Mouse (Mus musculus) adrenal gland, adult 8-10 months (tissue): ENCODE results near the gene 1700092M07Rik. TPM values are rescaled to one million over a fixed set of nuclear protein-coding genes. Genes with fewer than 3 reads are reported as not detected.
A peak's percentile ranks its signal among the peaks of the same experiment; 100 is the strongest.

Experiments
- DNase-seq: peaks from one replicate; pipeline ENCODE4 v3.0.0; 2022
- total RNA-seq, 4 experiments: library from RNA; stranded (reverse); gene quantifications; 2 replicates each; pipeline ENCODE4 v1.2.4; 2022

1700092M07Rik gene
- 1 to 10 TPM in 3 of 4 experiments, under 1 TPM in 1; 0.64 to 4.4 (median 1.8) TPM for total RNA-seq

DNA sequence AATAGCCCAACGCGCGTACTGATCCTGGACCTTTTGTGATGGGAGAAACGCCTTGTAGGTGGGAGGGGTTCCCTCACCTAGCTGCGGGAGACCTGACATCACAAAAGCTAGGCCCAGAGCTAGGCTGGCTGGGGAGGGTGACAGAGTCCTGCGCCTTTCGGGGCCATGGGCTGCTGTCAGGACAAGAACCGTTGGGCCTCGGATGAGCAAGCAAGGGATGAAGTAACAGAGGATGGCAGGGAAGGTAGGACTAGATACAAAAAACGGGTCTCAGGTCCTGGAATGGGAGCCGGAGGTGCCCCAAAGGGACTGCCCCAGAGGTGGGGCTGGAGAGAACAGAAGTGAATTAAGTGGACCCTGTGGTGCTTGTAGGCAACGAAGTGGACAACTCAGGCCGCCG lies at the start of gene 1700092M07Rik:
1700092M07Rik (plus strand) TSS at position 116 of the 400 bp plus-strand sequence.
- no peak for DNase-seq

DNA sequence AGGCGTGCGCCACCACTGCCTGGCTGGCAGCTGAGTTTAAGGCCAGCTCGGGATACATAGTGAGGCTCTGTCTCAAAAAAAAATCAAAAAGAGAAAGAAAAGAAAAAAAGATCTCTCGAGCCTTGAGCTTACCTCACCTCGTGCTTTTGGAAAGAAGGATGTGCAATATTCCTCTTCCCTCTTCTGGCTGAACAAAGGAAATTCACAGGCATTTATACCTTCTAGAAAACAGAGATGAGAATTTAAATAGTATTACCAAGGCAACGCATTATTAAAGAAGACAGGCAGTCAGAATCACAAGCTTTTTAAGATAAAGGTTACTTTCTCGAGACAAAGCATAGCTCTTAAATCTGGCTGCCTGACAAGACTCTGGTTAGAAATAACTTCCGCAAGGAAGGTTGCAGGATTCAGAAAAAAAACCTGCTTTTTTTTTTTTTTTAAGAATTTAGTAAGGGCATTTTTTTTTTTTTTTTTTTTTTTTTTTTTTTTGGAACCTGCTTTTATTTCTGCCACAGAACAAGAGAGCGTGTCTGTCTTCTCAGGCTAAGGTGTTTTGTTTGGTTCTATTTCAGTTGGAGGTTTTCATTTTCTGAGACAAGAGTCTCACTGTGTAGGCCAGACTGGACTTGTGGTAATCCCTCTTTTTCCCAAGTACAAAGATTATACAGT lies 48.5 kb upstream of the 1700092M07Rik start:
- DNase-seq: no peak

DNA sequence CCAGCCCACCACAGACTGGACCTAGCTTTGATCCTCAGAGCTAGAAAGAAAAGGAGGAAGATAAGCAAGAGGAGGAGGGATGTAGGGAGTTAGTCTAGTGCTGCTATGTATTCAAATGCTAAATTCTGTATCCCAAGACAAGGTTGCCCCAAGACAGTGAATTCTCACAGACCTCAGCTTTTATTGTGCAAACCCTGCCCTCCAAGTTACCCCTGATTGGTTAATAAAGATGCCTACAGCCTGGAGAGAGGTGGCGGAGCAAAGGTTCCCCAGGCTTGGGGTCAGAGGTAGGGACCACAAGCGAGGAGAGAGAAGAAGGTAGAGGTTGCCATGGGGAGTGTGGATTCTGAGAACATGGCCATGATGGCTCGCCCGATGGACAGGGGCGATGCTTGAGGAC lies 47.8 kb upstream of the 1700092M07Rik start:
- no peak for DNase-seq

DNA sequence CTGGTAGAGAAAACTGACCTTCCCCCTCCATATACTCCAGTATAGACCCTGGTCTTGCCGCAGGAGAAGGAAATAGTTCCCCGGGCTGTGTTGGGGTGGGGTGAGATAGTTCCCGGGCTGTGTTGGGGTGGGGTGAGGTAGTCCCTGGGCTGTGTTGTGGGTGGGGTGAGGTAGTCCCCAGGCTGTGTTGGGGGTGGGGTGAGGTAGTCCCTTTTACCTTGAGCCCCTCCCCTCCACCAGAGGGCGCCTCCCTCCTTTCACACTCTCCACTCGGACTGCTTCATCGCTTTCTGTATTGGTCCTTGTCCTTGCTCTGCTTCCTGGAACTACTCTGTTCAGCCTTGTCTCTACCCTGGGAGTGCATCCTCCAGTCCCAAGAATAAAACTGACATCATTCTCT lies 45.2 kb upstream of the 1700092M07Rik start:
- no peak for DNase-seq

DNA sequence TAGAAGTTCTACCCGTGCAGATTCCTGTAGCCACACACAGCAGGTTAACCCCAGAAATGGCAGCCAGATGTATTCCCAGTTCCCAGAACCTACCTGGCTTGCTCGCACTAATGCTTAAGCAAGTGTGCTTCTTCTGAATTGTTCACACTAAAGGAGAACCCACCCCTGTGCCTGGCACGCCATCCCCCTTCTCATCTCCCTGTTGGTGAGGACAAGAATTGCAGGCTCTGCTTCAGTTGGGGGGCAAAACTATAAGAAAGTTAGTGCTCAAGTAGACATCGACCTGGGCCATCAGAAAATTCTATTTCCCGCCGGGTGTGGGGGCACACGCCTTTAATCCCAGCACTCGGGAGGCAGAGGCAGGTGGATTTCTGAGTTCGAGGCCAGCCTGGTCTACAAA lies 40.9 kb upstream of the 1700092M07Rik start:
- no peak for DNase-seq

DNA sequence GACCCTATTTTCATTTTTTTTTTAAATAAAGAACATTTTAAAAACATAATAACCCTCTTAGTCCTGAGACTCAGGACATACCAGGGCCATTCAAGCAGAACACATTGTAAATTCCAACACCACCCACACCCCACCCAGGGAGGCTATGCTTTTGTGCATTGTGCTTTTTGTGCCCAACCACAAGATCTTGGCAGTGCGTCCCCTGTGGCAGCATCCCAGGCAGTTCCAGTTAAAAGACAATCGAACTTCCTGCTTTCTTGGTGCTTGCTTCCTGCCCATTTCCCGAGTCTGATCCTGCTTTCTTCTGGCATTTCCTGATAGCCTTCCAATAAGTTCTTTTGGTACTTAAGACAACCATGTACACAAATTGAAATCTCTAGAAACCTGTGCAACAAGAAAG lies 38.1 kb upstream of the 1700092M07Rik start:
- DNase-seq: no peak

DNA sequence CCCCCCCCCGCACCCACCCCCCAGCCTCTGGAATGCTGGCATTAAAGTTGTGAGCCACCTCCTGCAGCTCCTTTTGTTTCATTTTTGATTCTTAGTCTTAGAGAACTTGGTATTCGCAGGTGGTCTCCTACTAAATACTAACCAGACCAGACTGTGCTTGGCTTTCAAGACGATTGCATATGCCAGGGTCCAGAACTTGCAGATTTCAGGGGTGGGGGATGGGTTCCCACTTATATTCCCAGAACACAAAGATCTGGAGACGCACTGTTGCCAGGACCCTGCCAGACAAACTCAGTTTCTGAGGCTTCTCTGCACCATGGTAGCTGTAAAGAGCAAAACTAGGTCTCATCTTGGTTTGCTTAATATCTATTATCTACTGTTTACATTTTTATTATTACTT lies 36.9 kb upstream of the 1700092M07Rik start:
- no peak for DNase-seq

DNA sequence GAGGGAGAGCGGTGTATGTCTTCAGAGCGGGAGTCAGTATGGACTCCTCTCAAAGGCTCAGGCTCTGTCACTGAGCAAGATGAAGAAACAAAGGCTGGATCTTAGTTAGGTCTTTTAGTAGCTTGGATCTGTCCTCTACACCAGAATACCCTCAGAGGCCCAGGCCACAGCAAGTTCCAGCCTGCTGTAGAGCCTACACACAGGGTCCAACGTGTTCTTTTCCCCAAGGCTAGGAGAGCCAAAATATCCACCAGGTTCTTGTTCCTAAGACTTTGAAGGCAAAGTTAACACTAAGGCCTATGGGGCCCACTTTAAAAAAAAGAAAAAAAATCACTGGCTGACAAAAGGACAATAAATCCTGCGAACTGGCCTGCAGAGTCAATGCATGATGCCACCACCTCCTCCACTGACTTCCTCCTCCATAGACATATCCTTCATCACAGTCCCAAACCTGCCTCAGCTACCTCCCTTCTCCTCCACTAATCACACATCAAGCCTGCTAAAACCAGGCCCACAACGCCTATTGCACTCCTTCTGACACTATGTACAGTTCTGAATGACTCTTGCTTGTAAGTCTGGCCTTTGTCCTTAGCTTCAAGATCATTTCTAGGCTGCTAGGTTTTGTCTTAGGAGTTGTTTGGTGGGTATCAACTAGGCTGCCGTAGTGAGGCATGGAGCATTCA lies 35.4 kb upstream of the 1700092M07Rik start:
- DNase-seq: no peak

DNA sequence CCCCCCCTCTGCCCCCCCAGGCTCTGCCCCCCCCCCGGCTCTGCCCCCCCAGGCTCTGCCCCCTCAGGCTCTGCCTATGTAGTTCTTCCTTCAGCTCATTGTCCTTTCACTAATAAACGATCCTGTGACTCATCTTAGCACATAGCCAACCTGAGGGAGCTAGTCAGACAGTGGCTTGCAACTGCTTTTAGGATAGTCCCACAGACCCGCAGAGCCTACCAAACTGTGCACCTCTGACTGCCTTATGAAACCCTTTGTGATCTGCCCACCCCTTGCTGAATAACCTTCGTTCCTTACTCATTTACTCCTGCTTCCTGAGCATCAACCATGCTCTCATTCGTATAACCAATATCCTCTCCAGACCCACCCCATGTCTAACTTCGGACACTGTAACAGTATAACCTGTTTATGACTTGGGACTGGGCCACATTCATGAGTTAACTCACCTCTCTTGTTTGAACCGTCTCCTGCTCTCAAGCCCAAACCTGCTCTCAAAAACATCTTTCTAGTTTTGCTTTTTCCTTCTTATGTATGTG lies 34.3 kb upstream of the 1700092M07Rik start:
- no peak for DNase-seq

DNA sequence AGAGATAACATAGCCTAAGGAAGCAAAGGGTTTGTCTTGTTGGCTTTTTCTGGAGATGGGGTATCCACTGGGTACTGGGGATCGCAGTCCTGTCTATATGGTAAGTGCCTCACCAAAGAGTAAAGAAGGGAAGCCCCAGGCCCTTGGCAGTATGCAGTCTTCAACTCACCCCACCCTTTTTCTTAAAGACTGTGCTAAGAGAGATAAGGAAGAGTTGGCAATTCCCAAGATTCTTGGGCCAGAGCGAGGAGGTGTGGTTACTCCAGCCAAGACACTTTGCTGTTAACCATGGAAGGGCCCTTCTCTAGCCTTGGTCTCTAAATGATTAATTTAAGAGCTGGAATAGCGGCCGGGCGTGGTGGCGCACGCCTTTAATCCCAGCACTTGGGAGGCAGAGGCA lies 33.6 kb upstream of the 1700092M07Rik start:
- DNase-seq: no peak

DNA sequence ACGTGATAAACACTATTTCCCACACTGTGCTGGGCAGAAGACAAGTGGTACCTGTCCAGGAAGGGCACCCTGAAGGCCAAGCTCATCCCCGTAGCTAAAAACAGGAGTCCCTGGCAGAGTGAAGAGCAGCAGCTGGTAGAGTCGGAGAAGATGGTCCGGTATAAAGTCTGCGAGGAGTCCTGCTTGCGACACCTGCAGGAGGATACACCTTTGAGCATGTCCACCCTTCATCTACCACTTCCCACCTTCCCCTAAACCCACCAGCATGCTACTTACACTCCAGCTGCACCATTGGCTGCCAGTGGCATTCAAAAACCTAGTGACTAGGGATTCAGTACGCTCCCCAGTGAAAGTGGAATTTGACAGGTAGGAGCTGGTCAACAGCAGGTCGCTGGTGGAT lies 31.6 kb upstream of the 1700092M07Rik start:
- no peak for DNase-seq

DNA sequence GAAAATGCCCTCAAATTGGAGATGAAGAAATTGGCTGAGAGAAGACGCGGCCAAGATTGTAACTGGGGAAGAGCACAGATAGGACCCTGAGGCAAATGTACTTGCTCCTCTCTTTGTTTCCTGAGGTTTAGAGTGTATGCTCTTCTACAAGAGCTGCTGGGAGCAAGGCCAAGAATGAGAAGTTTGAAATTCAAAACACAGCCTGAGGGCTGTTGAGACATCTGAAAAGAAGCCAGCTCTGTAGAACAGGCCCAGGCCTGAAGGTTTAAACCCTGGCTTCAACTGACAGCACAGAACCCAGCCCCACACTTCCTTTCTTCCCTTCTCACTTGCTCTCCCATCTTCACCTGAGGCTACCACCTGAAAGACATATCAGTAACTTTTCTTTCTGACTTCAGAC lies 30.5 kb upstream of the 1700092M07Rik start:
- no peak for DNase-seq

DNA sequence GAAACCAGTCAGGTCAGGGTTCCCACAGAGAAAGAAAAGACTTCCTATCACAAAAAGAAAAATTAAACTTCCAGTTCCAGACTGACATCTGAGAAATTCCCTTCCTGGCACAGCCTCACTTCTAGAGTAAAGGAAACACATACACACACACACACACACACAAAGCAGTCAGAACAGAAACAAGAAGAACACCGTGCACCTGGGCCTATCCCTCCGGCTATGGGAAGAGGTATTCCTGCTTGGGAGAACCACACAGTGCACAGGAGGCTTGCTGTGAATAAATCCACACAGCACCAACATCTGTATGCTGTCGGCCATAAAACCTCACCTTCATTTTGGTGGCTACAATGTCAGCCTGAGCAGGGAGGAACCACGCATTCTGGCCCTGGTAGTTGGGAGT lies 29.0 kb upstream of the 1700092M07Rik start:
- no peak for DNase-seq

DNA sequence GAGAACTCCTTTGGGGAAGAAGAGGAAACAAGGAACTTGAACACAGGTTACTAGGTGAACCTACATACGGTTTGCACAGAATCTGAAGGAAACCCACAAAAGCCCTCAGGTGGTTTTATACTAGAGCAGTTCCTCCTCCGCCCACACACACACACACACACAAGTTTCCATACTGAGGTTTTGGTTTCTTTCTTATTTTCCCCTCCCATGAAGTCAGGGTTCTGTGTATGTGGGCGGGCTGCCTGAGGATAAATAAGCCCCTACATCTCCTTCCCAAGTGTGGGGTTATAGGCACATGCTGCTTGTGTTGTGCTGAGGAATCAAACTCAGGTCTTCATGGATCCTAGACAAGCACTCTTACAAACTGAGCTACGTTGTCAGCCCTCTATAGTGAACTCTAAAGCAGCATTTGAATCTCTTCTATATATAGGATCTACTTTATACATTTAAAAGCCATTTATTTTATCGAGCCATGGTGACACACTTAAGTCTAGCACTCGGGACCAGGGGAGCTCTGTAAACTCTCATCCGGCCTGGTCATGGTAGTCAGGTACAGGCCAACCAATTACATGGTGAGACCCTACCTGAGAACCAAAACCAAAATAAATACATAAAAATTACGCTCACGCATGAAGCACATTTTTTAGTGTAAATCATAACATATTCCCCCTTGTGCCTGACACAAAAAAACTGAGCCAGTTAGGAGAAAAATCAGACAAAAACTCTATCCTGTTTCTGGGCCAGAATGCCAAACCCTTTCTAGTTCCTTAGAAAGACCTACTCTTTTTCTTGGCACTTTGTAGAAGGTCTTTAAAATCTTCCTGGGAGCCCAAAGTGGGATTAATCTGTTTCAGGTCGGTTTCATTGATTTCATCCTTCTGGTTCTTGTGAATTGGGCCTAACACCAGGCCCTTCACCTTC lies 28.3 kb upstream of the 1700092M07Rik start:
- DNase-seq: no peak

DNA sequence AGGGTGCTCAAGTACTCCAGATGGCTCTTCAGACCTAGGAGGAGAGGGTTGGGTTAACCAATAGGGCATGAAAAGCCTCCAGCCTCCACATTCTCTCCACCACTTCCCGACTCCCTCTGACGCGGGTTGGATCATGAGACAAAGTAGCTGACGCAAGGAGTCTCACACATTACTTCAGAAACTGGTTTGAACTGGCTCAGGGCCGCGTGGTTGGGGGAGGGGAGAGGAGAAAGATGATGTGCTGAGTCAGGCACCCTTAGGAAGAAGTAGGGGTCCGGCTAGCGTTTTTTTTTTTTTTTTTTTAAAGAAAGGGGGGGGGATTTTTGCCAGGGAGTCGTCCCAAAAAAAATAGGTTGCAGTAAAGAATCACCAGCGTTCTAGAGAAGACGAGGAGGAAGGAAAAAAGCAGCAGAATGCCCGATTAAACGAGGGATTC lies 27.6 kb upstream of the 1700092M07Rik start:
- peak; percentile 81 for DNase-seq

DNA sequence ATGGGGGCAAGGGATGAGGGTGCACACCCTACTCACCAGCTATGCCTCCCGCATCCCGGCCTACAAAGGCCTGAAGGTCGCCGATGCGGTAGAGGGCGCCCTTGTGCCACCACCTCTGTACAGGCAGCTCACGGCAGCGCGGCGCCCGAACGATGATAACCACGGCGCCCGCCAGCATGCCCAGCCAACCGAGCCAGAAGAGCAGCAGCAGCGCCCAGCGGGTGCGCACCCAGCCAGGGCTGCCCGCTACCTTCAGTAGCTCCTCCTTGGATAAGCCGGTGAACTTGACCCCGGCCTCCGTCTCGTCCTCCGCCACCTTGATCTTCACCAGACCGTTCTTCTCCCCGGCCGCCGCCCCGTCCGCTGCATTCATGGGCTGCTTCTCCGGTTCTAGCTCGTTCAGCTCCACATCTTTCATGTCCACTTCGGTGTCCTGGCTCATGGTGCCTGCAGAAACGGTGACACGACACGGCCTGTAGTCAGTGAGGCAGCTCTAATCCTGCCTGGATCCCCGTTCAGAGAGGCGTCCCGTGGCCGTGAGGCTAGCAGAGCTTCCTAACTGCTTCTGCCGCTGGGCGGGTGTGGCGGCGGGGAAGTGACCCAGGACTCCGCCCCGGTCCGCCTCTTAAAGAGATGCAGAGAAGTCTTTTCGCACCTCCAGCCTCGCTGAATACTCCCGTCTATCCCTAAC lies 27.1 kb upstream of the 1700092M07Rik start:
- peak; percentile 90 for DNase-seq

DNA sequence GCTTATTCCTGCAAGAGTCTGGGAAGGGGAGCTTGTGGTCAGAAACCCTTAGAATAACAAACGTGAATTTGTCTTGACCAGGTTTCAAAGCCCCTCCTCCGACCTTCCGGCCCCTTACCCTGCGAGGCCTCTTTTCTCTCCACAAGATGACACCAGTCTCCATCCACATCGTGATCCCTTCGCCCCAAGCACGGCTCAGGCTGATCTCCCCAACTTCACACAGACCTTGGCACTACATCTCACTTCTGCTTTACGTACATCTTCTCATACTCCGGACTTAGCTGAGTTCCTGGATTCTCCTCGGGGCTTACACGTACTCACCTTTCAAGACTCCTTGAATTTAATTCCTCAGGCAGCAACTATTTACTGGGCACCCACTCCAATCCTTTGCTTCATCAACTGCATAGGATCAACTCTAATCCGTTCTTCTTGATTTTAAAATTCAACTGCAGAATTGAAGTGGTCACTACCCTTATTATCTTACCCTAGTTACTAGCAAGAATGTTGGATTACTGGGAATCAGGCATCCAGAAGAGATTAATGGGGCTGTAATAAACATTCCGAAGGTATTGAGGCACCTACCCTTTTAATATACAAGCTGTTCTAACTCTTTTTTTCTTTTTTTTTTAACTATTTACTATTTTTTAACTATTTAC lies 26.4 kb upstream of the 1700092M07Rik start:
- no peak for DNase-seq

DNA sequence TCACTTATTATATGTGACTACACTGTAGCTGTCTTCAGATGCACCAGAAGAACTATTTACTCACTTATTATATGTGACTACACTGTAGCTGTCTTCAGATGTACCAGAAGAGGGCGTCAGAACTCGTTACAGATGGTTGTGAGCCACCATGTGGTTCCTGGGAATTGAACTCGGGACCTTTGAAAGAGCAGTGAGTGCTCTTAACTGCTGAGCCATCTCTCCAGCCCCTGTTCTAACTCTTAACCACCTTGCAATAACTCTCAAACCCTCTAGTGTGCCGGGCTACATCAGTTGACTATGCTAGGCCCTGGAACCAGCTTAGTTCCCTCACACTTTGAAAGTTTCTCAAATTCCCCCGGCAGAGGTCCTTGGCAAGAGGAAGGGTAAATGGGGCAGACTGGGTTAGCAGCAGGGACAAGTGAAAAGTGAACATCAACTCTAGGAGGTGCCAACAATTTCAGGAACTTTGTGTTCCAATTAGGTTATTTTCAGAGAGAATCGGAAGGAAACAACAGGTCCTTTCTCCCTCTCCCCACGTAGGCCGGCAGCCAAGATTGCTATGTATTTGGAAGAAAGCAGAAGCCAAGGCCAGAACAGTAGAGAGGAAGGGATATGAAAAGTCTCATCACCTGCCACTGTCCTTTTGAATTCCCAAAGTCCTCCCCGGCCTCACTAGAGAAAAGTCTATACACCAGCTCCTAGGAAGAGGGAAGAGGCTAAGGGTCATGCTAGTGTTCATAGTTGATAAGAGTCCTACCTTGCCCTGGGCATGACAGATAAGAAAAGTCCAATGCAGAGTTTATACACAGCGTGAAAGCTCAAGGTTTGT lies 25.7 kb upstream of the 1700092M07Rik start:
- DNase-seq: no peak

DNA sequence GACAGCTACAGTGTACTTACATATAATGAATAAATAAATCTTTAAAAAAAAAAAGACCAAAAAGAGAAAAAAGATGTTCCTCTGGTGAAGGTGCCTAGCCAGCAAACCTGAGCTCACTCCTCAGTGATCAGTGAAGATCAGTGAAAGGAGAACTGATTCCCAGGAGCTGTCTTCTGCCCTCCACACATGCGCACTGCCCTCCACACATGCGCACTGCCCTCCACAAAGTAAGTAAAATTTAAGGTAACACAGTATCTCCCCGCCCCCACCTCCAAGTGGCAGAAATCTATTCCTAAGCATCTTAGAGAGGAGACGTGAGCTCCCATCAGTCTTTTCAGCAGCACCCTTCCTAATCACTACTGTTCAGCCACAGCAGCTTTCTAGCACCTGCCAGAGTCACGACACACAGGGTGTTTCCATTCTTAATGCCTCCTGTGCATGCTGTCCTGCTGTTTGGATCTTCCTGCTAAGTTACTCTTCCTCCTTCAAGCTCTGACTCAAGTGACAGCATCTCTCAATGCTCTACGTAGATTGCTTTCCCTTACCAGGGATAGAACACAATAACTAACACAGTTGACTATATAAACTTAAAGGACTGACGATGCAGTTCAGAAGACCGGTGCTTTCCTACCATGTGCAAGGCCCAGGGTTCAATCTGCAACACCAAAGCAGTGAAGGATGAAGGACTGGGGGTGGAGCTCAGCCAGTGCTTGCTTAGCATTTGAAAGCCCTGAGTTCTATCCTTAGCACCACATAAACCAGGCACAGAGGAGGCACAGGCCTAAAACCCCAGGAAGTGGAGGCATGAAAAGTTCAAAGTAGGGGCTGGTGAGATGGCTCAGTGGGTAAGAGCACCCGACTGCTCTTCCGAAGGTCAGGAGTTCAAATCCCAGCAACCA lies 24.4 kb upstream of the 1700092M07Rik start:
- DNase-seq: no peak
